Mouse (Mus musculus): ENCODE measurements around the gene Rpl38. TPM values are rescaled to one million over a fixed set of nuclear protein-coding genes. Genes with fewer than 3 reads are reported as not detected.

Gene Rpl38
- total RNA-seq, 2 experiments from 2014 or later = 606 to 649 TPM

- intact Hi-C loops (cut with DNase I) = loop anchor here (5.0 kb wide), 1 partner anchor 112 kb away; no protein-coding TSS in a partner anchor
- DNase-seq = peak; percentile 81 to 83
These were observed 7.1 kb downstream of the Rpl38 start, which contains the start of gene Ttyh2 for GRCm38 (mm10) chr11:114675341-114675825. TSS of gene Ttyh2 (plus strand) at chr11:114675431.

GRCm38 (mm10) chr11:114675826-114676401 lies 7.6 kb downstream of the Rpl38 start:
- intact Hi-C loops (cut with DNase I) = loop anchor here (5.0 kb wide), 1 partner anchor 111 kb away; no protein-coding TSS in a partner anchor
- peak; percentile 41 to 42 for DNase-seq

DNA sequence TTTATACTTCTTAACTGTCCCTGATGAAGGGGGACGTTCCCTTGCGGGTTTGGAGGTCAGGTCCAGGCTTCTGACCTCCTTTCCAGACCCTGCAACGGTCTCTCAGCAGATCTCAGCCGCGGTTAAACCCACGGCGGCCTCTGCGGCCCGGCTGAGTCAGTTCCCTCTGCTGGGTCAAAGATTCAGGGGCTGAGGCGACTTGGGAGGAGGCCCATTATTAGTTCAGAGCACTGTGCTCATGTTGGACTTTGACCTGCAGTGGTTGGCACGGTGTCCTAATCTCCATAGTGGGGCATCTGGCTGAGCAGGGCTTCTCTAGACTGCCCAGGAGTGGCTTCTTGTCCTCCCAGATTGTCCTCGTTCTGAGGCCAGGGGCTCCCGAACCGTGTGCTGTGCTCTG lies 8.1 kb downstream of the Rpl38 start:
- intact Hi-C loops (cut with DNase I) = loop anchor here (5.0 kb wide), 1 partner anchor 111 kb away; no protein-coding TSS in a partner anchor
- DNase-seq = no peak

GRCm38 (mm10) chr11:114676896-114677530 lies 8.7 kb downstream of the Rpl38 start:
- intact Hi-C loops (cut with DNase I) = loop anchor here (5.0 kb wide), 1 partner anchor 110 kb away; no protein-coding TSS in a partner anchor
- no peak for DNase-seq

- intact Hi-C loops (cut with DNase I) = loop anchor here (5.0 kb wide), 1 partner anchor 108 kb away; no protein-coding TSS in a partner anchor
- DNase-seq = peak; percentile 36 to 38
These were observed 11.3 kb downstream of the Rpl38 start for GRCm38 (mm10) chr11:114679582-114679981.

GRCm38 (mm10) chr11:114680291-114680690 lies 12.0 kb downstream of the Rpl38 start:
- intact Hi-C loops (cut with DNase I) = no loop called here
- peak in 1 of 2 experiments; percentile 60 for DNase-seq

GRCm38 (mm10) chr11:114681054-114681453 lies 12.7 kb downstream of the Rpl38 start:
- intact Hi-C loops (cut with DNase I) = no loop called here
- no peak for DNase-seq

GRCm38 (mm10) chr11:114682321-114682900 lies 14.1 kb downstream of the Rpl38 start:
- intact Hi-C loops (cut with DNase I) = no loop called here

GRCm38 (mm10) chr11:114683029-114683721 lies 14.9 kb downstream of the Rpl38 start:
- DNase-seq = no peak
- intact Hi-C loops (cut with DNase I) = no loop called here

More at GRCm38 (mm10) chr11:114682321-114682900, 14.1 kb downstream of the Rpl38 start:
- no peak for DNase-seq

- DNase-seq = no peak
- intact Hi-C loops (cut with DNase I) = no loop called here
These were observed 15.6 kb downstream of the Rpl38 start for GRCm38 (mm10) chr11:114683722-114684621.

DNA sequence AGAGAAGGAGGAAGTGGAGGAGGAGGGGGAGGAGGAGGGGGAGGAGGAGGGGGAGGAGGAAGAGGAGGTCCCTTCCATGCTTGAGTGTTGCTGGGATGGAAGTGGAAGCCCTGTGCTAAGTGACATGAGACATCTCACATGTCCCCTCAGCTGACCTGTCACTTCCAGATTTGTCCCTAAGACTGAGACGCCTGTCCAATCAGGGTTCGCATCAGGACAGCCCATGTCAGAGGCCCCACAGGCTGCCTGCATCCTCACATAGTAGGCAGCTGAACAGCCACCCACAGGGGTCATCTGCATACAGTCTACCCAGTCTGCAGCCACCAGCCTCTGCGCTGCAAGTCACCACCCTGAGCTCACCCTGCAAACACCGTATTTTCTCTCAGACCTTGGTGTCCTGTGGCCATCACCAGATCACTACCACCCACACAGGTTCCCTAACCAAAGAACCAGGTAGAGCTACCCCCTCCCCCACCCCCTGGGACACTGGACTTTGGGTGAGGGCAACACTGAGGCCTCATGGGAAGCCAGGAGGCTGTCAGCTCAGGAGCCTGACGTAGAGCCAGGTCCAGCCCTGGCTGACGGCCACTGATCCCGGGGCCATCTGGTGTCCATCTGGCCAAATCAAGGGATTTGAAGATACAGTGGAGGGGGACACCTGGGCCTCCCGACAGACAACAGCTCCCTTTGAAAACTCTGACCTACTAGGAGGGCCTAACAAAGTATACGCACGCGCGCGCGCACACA lies 16.5 kb downstream of the Rpl38 start:
- intact Hi-C loops (cut with DNase I) = no loop called here
- no peak for DNase-seq

DNA sequence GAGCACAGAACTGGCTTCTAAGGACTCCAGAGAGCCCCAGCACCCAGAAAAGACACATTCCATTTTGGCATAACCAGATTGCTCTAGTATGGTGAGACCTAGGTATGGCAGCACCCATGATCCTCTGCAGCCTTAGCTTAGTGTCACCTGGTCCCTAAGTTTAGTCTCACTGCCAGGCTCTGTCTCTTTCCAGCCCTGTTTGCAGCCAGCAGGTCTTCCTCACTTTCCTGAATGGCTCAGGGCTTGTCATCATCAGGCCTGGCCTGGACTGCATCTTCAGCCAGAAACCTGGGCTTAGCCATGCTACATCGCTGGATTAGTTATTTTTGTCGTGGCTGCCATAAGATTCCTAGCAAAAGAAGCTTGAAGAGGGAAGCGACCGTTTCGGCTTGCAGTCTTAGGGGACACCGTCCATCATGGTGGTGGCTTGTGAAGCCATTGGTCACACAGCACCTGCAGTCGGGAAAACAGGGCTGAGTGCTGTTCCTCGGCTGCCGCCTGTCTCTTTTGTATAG lies 17.3 kb downstream of the Rpl38 start:
- intact Hi-C loops (cut with DNase I) = no loop called here
- DNase-seq = no peak

DNA sequence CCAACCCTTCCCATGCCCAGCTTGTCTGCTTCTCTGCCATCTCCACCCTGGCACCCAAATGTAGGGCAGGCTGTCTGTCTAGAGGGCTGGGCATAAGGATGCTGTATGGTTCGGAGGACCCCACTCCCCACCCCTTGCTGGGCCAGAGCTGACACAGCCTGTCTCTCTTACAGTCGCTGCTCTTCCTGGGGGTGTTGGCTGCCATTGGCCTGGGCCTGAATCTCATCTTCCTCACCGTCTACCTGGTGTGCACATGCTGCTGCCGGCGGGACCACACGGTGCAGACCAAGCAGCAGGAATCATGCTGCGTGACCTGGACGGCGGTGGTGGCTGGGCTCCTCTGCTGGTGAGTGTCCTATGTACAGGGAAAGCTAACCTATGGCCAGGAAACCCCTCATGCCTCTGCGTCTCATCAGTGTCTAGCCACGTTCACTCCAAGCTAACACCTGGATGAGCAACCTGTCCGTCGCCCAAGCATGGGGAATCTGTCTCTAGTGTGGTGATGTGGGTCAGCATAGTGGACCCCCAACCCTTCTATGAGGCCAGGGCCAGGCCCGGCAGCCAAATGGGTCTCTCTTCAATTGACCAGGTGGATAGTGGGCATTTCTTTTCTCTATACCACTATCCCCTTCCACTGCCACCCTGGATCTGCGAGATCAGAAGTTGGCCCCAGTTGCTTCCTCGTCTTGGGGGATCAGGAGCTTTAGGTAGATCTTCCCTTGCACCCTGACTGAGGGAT lies 18.1 kb downstream of the Rpl38 start:
- DNase-seq = no peak
- intact Hi-C loops (cut with DNase I) = no loop called here

DNA sequence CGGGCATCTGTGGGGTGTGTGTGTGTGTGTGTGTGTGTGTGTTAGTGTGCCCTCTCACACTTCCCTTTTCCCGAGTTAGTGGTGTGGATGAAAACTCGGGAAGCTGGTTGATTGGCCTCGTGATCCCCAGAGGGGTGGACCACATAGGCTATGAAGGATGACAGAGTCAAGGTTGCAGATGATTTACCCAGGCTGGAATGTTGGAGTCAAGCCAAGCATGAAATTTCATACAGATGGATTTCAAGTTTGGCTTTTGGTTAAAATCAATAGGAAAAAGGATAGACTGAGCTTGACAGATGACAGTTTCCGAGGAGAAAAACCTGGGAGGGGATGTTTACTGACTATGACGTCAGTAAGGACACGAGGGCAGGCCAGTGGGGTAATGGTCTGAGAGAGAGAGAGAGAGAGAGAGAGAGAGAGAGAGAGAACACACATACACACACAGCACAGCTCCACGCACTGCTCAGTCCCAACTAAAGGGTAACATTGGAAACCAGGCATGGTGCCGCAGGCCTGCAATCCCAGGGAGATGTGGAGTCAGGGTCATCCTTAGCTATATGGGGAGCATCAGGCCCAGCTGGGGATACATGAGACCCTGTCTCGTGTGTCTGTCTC lies 19.4 kb downstream of the Rpl38 start:
- intact Hi-C loops (cut with DNase I) = no loop called here
- no peak for DNase-seq

DNA sequence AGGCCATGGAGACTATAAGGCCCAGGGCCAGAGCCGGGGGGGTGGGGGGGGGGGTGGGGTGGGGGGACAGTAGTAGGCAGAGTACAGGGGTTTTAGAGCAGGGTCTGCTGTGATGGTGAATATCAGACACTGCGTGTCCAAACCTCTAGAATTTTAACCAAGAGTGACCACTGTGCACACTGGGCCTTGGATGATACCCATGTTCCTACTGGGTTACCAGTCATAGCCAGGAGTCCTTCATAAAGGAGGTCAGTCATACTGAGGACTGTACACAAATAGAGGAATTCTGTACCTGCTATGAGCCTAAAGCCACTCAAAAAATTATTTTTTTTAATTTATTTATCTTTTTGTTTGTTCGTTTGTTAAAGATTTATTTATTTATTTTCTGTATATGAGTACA lies 20.4 kb downstream of the Rpl38 start:
- intact Hi-C loops (cut with DNase I) = no loop called here
- no peak for DNase-seq

GRCm38 (mm10) chr11:114690192-114690591 lies 21.9 kb downstream of the Rpl38 start:
- no peak for DNase-seq
- intact Hi-C loops (cut with DNase I) = no loop called here

- no peak for DNase-seq
- intact Hi-C loops (cut with DNase I) = no loop called here
These were observed 23.3 kb downstream of the Rpl38 start for GRCm38 (mm10) chr11:114691454-114692182.
